Mouse (Mus musculus) hindbrain, embryonic 10.5 days (tissue): Measurements from ENCODE around the gene Pnrc1. TPM values are rescaled to one million over a fixed set of nuclear protein-coding genes. Genes with fewer than 3 reads are reported as not detected.
A peak's percentile ranks its signal among the peaks of the same experiment; 100 is the strongest.

Source experiments
- DNase-seq: peaks from one replicate; pipeline ENCODE4 v3.0.0-alpha.2; 2017; ENCODE audit warnings: low spot score
- H3K27ac ChIP-seq: fragments of 300-500 bp; sonication (generic); 2 replicates; pipeline ENCODE4 v1.5.1; 2016; ENCODE audit warnings: mild to moderate bottlenecking, moderate library complexity
- H3K27me3 ChIP-seq: fragments of 300-500 bp; sonication (generic); 2 replicates; pipeline ENCODE4 v1.6.1; 2016; ENCODE audit warnings: mild to moderate bottlenecking; ENCODE audit not compliant: poor library complexity, insufficient read depth, severe bottlenecking
- H3K36me3 ChIP-seq: fragments of 300-500 bp; sonication (generic); 2 replicates; pipeline ENCODE4 v1.6.1; 2016; ENCODE audit warnings: mild to moderate bottlenecking, moderate library complexity
- H3K4me1 ChIP-seq: fragments of 300-500 bp; sonication (generic); replicated peaks from 2 replicates; pipeline ENCODE4 v1.6.1; 2016; ENCODE audit warnings: mild to moderate bottlenecking
- H3K4me3 ChIP-seq: fragments of 300-500 bp; sonication (generic); 2 replicates; pipeline ENCODE4 v1.5.1; 2016; ENCODE audit warnings: mild to moderate bottlenecking, moderate library complexity
- H3K9me3 ChIP-seq: fragments of 300-500 bp; sonication (generic); 2 replicates; pipeline ENCODE4 v1.6.1; 2016; ENCODE audit warnings: mild to moderate bottlenecking, moderate library complexity
- WGBS: fragments of 180-500 bp; shearing (Covaris S2); methylation state at CpG from one replicate; pipeline ENCODE4 v1.1.7; 2016; 5-methylcytosine and 5-hydroxymethylcytosine counted together
- polyA plus RNA-seq: library from polyadenylated mRNA; unstranded; fragments of >200 nt; fragmentation: Nextera tagmentation; extraction: Ambion mirVana; gene quantifications from 2 replicates; pipeline ENCODE4 v1.2.1, GENCODE M21; 2016

Gene Pnrc1
- polyA plus RNA-seq, 1 experiment from 2014 or later = 80.4 TPM

- H3K36me3 ChIP-seq = no peaks in the 10 kb centered on the region
- no peaks in the 10 kb centered on the region for H3K9me3 ChIP-seq
- no peak for DNase-seq
- no peaks in the 10 kb centered on the region for H3K27me3 ChIP-seq
- WGBS = 91% methylated on average over 18 of the region's 18 CpGs
- H3K27ac ChIP-seq = no peak overlapping the region
- no peak overlapping the region for H3K4me3 ChIP-seq
- no peaks in the 10 kb centered on the region for H3K4me1 ChIP-seq
Observed at GRCm38 (mm10) chr4:33230881-33231280, 59.1 kb downstream of the Pnrc1 start.

DNA sequence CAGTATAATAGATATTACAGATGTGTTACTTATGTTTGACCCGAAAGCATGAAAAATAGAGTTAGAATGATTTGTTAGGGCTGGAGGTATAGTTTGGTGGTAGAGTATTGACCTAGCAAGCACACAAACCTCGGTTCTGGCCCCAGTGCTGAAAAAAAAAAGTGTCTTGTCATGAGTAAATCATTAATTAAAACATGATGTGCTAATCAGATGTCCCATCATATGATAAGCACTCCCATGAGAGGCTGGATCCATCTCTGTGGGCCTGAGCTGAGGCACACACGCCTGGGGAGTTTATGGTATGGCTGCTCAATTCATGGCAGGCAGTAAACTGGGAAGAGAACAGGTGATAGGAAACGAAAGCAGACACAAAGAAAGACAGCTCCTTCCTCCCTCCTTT, 60.3 kb downstream of the Pnrc1 start:
- H3K36me3 ChIP-seq = no peaks in the 10 kb centered on the region
- H3K4me1 ChIP-seq = no peaks in the 10 kb centered on the region
- no peak overlapping the region for H3K27ac ChIP-seq
- H3K9me3 ChIP-seq = no peaks in the 10 kb centered on the region
- DNase-seq = no peak
- H3K27me3 ChIP-seq = no peaks in the 10 kb centered on the region
- no peak overlapping the region for H3K4me3 ChIP-seq
- WGBS = 78% methylated on average over 4 of the region's 4 CpGs

- WGBS = 90% methylated on average over 7 of the region's 7 CpGs
- Histone ChIP-seq H3K27ac (no peak overlapping the region), H3K27me3 (no peaks in the 10 kb centered on the region), H3K4me3 (no peak overlapping the region), H3K9me3 (no peaks in the 10 kb centered on the region), H3K4me1 (no peaks in the 10 kb centered on the region; the same call in 1 of the 2 replicates), H3K36me3 (no peaks in the 10 kb centered on the region)
- no peak for DNase-seq
Observed at GRCm38 (mm10) chr4:33227164-33227563, 62.8 kb downstream of the Pnrc1 start.

DNA sequence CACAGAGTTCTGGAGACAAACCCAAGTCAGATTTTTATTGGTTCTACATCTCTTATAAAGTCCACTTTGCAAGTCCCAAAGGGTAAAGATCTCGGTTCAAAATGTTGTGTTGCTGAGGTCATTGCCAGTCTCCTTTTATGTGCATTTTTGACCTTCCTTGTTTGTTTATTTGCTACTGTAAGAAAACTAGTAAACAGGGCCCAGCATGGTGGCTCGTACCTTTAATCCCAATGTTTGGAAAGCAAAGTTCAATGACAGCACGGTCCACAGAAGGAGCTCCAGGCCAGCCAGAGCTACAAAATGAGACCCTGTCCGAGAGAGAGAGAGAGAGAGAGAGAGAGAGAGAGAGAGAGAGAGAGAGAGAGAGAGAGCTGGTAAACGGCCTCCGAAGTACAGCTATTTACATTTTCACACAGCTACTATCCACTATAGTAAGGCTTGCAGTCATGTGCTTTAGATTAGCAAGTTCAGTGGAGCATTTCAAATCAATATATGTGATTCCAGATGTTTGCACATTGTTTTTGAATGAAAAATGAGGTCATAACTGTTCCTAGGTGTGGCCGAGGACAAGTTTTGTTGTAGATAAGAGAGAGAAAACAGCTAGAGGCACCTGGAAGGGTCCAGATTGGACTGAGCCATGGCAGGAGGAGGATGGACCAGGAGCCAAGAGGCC, 65.8 kb downstream of the Pnrc1 start:
- DNase-seq = no peak
- no peaks in the 10 kb centered on the region; the same call in 1 of the 2 replicates for H3K4me1 ChIP-seq
- no peak overlapping the region for H3K4me3 ChIP-seq
- no peaks in the 10 kb centered on the region for H3K36me3 ChIP-seq
- no peaks in the 10 kb centered on the region for H3K9me3 ChIP-seq
- H3K27me3 ChIP-seq = no peaks in the 10 kb centered on the region
- H3K27ac ChIP-seq = no peak overlapping the region
- 80% methylated on average over 7 of the region's 7 CpGs for WGBS

DNA sequence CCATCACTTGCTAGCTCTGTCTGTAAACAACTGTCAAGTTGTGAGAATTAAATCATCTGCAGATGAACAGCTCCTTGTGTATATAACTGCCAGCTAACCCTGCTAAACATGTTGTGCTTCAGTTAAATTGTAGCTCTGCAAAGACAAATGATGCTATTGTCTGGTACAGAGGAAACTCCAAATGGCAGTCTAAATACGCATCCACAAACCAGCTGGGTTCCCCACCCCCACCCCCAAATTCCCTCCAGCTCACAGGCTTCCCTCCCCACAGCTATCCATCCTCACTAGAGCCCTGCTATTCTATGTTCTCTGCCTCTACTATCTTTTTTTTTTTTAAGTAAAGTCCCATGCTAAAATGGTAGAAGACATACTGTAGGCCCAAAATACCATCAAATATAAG, 68.1 kb downstream of the Pnrc1 start:
- no peaks in the 10 kb centered on the region for H3K9me3 ChIP-seq
- H3K27ac ChIP-seq = no peak overlapping the region
- no peak overlapping the region for H3K4me3 ChIP-seq
- DNase-seq = no peak
- WGBS = 50% methylated on average over 1 of the region's 1 CpGs
- no peaks in the 10 kb centered on the region for H3K36me3 ChIP-seq
- H3K27me3 ChIP-seq = no peaks in the 10 kb centered on the region
- no peaks in the 10 kb centered on the region; the same call in 1 of the 2 replicates for H3K4me1 ChIP-seq

GRCm38 (mm10) chr4:33208881-33209841, 80.8 kb downstream of the Pnrc1 start, which contains the start of gene Srsf12:
Srsf12 (plus strand) TSS chr4:33208991.
- H3K27ac ChIP-seq = peak within 1 kb of the TSS; percentile 88
- H3K27me3 ChIP-seq = no peaks in the 10 kb centered on the region; the same call in 1 of the 2 replicates
- 3% methylated on average over 65 of the region's 65 CpGs for WGBS
- peak within 1 kb of the TSS; percentile 86 for H3K4me3 ChIP-seq
- peaks cover 10% of the 10 kb centered on the region; the same call in 1 of the 2 replicates for H3K9me3 ChIP-seq
- H3K4me1 ChIP-seq = peaks cover 14% of the 10 kb centered on the region
- no peaks in the 10 kb centered on the region for H3K36me3 ChIP-seq
- peak; percentile 57 for DNase-seq

DNA sequence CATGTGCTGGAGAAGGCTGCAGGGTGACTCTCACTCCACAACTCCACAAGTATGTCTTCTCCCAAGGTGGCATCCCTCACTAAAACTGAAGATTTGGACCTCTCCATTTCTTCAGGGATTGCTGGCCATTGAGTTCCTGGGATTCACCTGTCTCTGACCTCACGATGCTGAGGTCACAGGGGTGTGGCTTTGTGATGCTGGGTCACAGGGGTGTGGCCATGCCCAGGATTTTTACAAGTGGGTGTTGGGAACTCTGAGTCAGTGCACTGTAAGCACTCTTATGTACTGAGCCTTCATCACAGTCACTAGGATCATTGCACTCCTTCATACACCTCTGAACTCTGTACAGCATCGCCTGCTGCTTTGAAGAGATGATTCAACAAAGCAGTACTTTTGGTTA, 82.4 kb downstream of the Pnrc1 start:
- no peak for DNase-seq
- H3K4me1 ChIP-seq = peaks cover 14% of the 10 kb centered on the region
- no peaks in the 10 kb centered on the region; the same call in 1 of the 2 replicates for H3K27me3 ChIP-seq
- no peak overlapping the region for H3K27ac ChIP-seq
- 65% methylated on average over 2 of the region's 2 CpGs for WGBS
- H3K4me3 ChIP-seq = no peak overlapping the region
- no peaks in the 10 kb centered on the region for H3K36me3 ChIP-seq
- H3K9me3 ChIP-seq = peaks cover 7% of the 10 kb centered on the region; the same call in 1 of the 2 replicates

DNA sequence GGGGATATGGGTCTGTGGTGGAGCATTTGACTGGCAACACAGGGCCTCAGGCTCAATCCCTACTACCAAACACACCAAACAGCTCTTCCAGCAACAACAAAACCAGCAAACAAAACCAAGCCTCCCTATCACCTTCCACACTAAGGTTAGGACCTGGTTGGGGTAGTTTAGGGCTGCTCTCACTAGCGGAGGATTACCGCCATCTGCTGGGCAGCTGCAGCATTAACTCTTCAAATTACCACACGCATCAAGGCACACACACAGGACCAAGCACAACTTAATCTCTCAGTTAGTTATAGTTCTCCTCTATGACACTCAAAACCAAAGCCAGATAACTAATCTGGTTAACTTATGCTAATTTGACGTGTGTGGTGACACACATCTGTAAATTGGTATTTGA, 85.3 kb downstream of the Pnrc1 start:
- H3K4me3 ChIP-seq = no peak overlapping the region
- no peak overlapping the region for H3K27ac ChIP-seq
- H3K4me1 ChIP-seq = peaks cover 13% of the 10 kb centered on the region
- peak; percentile 61 for DNase-seq
- H3K36me3 ChIP-seq = no peaks in the 10 kb centered on the region
- H3K9me3 ChIP-seq = no peaks in the 10 kb centered on the region
- H3K27me3 ChIP-seq = no peaks in the 10 kb centered on the region; the same call in 1 of the 2 replicates
- WGBS = 2% methylated on average over 4 of the region's 4 CpGs

DNA sequence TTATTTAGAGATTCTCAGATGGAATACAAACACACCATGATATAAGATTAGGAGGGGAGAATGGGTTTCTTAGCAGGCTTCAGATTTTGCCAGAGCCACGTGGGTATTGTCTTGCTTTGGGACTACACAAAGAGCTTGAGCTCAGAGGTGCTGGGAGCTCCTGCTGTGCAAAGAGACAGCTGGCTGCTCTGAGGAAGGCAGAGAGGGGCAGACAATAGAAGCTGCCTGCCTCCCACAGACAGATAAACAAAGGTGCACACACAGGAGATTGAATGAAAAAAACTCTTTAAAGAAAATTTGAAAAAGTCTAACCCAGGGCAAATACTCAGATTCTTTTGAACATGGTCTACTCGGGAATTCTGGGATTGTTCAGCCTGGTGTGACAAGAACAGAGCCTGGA, 91.8 kb downstream of the Pnrc1 start:
- H3K27me3 ChIP-seq = no peaks in the 10 kb centered on the region
- peaks cover 10% of the 10 kb centered on the region; the same call in 1 of the 2 replicates for H3K4me1 ChIP-seq
- H3K9me3 ChIP-seq = no peaks in the 10 kb centered on the region
- H3K4me3 ChIP-seq = no peak overlapping the region
- no peaks in the 10 kb centered on the region for H3K36me3 ChIP-seq
- peak; percentile 13 for DNase-seq
- WGBS = 4% methylated on average over 2 of the region's 2 CpGs
- 0 out of 2 replicates have a peak overlapping the region, but pooled peaks have one; percentile 8 for H3K27ac ChIP-seq

Other genes starting within 250 kb of the Pnrc1 start
- gene Gabrr2, start 227.2 kb downstream of the Pnrc1 start, polyA plus RNA-seq = 0.50 TPM in 1 of 2 replicates, not detected in the other
- 0.06 and 0.61 TPM in 2 replicates for gene Gabrr1, start 157.6 kb downstream of the Pnrc1 start, polyA plus RNA-seq
- 1.1 and 1.2 TPM in 2 replicates for gene Pm20d2, start 100.4 kb downstream of the Pnrc1 start, polyA plus RNA-seq
- gene Srsf12, start 81.2 kb downstream of the Pnrc1 start, polyA plus RNA-seq = 3.7 and 7.1 TPM in 2 replicates
- 29.4 and 32.9 TPM in 2 replicates for gene Rngtt, start 20.1 kb upstream of the Pnrc1 start, polyA plus RNA-seq